Comparison of ENCODE assay signal across 23 mouse cellular contexts in the genomic region with DNA sequence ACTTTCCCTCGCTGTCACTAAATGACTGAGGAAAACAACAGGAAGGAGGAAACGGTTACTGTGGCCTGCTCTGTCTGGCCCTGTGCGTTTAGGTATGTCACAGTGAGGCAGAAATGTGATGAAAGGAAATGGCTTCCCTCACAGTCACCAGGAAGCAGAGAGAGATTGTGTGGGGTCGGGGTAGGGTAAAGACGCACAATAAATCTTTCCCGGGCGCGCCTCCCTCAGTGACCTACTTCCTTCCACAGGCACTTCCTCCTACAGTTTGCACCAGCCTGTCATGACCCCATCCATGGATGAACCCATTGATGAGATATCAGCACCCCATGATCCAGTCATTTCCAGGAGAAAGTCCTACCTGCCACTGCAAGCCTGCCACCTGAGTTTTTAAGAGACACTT. TPM values are rescaled to one million over a fixed set of nuclear protein-coding genes. Genes with fewer than 3 reads are reported as not detected.
A peak's percentile ranks its signal among the peaks of the same experiment; 100 is the strongest.
DNase-seq lines count a peak whose midpoint lies in the region; ATAC-seq and TF ChIP-seq lines count a peak whose summit lies in the region.
"Had no signal": no experiment of that assay in that cellular context is flagged by ENCODE, and none has a peak within 500 bp of the region (broad histone marks: within the 10 kb centered on the region; RNA-seq: fewer than 3 reads in every experiment).

No protein-coding gene starts in this region.

- H3K27ac ChIP-seq in kidney, postnatal 0 days = no peak overlapping the region
- H3K27ac ChIP-seq in kidney, embryonic 15.5 days = no peak overlapping the region
- no peak overlapping the region for H3K27ac ChIP-seq in midbrain, embryonic 13.5 days
- H3K27ac ChIP-seq: embryonic facial prominence, embryonic 15.5 days; hindbrain, embryonic 13.5 days; liver, embryonic 13.5 days; midbrain, embryonic 10.5 days; stomach, embryonic 15.5 days had no signal

- no peak overlapping the region for H3K4me3 ChIP-seq in kidney, postnatal 0 days (replicated peaks; ENCODE audit: low read depth, low read length)
- no peak overlapping the region for H3K4me3 ChIP-seq in kidney, embryonic 15.5 days (replicated peaks)
- no peak overlapping the region for H3K4me3 ChIP-seq in midbrain, embryonic 13.5 days (replicated peaks)
- H3K4me3 ChIP-seq: embryonic facial prominence, embryonic 15.5 days; heart, embryonic 12.5 days; hindbrain, embryonic 13.5 days; liver, embryonic 13.5 days; midbrain, embryonic 10.5 days; stomach, embryonic 15.5 days had no signal

- ATAC-seq in kidney, postnatal 0 days (replicated peaks; ENCODE audit: low FRiP score, low read depth) = no peak
- ATAC-seq in kidney, embryonic 15.5 days (replicated peaks; ENCODE audit: low FRiP score) = no peak
- ATAC-seq in activated CD4-positive, CD25-positive, alpha-beta regulatory T cell, adult 4 months = peak; percentile 36
- ATAC-seq in megakaryocyte, adult 5-6 weeks (ENCODE audit: poor library complexity, severe bottlenecking) = peak; percentile 30
- no peak for ATAC-seq in midbrain, embryonic 13.5 days
- ATAC-seq: forebrain, embryonic 14.5 days; inflammation-experienced regulatory T-cells, adult 6 months had no signal

- H3K4me2 ChIP-seq in kidney, postnatal 0 days (ENCODE audit: low read length) = no peak overlapping the region
- no peak overlapping the region for H3K4me2 ChIP-seq in kidney, embryonic 15.5 days
- H3K4me2 ChIP-seq in midbrain, embryonic 13.5 days (replicated peaks) = no peak overlapping the region
- H3K4me2 ChIP-seq: embryonic facial prominence, embryonic 15.5 days; heart, embryonic 12.5 days; hindbrain, embryonic 13.5 days; liver, embryonic 13.5 days; lung, embryonic 14.5 days; stomach, embryonic 15.5 days had no signal

- H3K27me3 ChIP-seq in kidney, postnatal 0 days (ENCODE audit: insufficient read depth, low read length) = no peaks in the 10 kb centered on the region
- no peaks in the 10 kb centered on the region for H3K27me3 ChIP-seq in kidney, embryonic 15.5 days
- no peaks in the 10 kb centered on the region for H3K27me3 ChIP-seq in midbrain, embryonic 13.5 days
- H3K27me3 ChIP-seq: embryonic facial prominence, embryonic 15.5 days; heart, embryonic 12.5 days; hindbrain, embryonic 13.5 days; liver, embryonic 13.5 days; stomach, embryonic 15.5 days had no signal

- no peaks in the 10 kb centered on the region for H3K9me3 ChIP-seq in kidney, postnatal 0 days (replicated peaks; ENCODE audit: low read length)
- no peaks in the 10 kb centered on the region for H3K9me3 ChIP-seq in kidney, embryonic 15.5 days (replicated peaks)
- H3K9me3 ChIP-seq in midbrain, embryonic 13.5 days = no peaks in the 10 kb centered on the region
- H3K9me3 ChIP-seq: embryonic facial prominence, embryonic 15.5 days; heart, embryonic 12.5 days; hindbrain, embryonic 13.5 days; liver, embryonic 13.5 days; midbrain, embryonic 10.5 days; stomach, embryonic 15.5 days had no signal

- 45% methylated on average over 8 of the region's 8 CpGs for WGBS in kidney, postnatal 0 days
- 57% methylated on average over 8 of the region's 8 CpGs for WGBS in kidney, embryonic 15.5 days
- WGBS in midbrain, embryonic 13.5 days = 87% methylated on average over 8 of the region's 8 CpGs

- DNase-seq in kidney, postnatal 0 days (ENCODE audit: low spot score) = peak; percentile 20
- peak; percentile 18 for DNase-seq in CD4-positive, CD25-positive, alpha-beta regulatory T cell, adult 2 months (ENCODE audit: low read depth, low spot score)
- no peak for DNase-seq in urinary bladder, postnatal 14 days (ENCODE audit: low spot score)
- DNase-seq: adrenal gland, adult 8-10 months; cerebellum, adult 18-20 months; cerebellum, postnatal 25 days; heart, postnatal 10 days; kidney, postnatal 10 days; liver, embryonic 13.5 days; lung, embryonic 14.5 days; lung, postnatal 36 days; thymus, postnatal 4 days had no signal

- no peak for TF ChIP-seq CTCF in kidney, postnatal 0 days (IDR thresholded peaks at IDR 0.05; ENCODE audit: low read depth)

- H3K4me1 ChIP-seq in kidney, postnatal 0 days (replicated peaks; ENCODE audit: insufficient read depth, low read length) = peaks cover 5% of the 10 kb centered on the region
- H3K4me1 ChIP-seq in kidney, embryonic 15.5 days = peaks cover 24% of the 10 kb centered on the region
- H3K4me1 ChIP-seq in midbrain, embryonic 13.5 days (replicated peaks) = no peaks in the 10 kb centered on the region
- H3K4me1 ChIP-seq: embryonic facial prominence, embryonic 15.5 days; hindbrain, embryonic 13.5 days had no signal

- H3K9ac ChIP-seq in kidney, postnatal 0 days (ENCODE audit: low read depth, low read length) = no peak overlapping the region
- H3K9ac ChIP-seq in kidney, embryonic 15.5 days = no peak overlapping the region
- no peak overlapping the region for H3K9ac ChIP-seq in midbrain, embryonic 13.5 days (replicated peaks)
- H3K9ac ChIP-seq: embryonic facial prominence, embryonic 15.5 days; heart, embryonic 12.5 days; hindbrain, embryonic 13.5 days; liver, embryonic 13.5 days; lung, embryonic 14.5 days; stomach, embryonic 15.5 days had no signal

- no peaks in the 10 kb centered on the region for H3K36me3 ChIP-seq in kidney, postnatal 0 days (ENCODE audit: insufficient read depth, low read length)
- H3K36me3 ChIP-seq in kidney, embryonic 15.5 days = no peaks in the 10 kb centered on the region
- H3K36me3 ChIP-seq in midbrain, embryonic 13.5 days = no peaks in the 10 kb centered on the region
- H3K36me3 ChIP-seq: embryonic facial prominence, embryonic 15.5 days; heart, embryonic 12.5 days; liver, embryonic 13.5 days; midbrain, embryonic 10.5 days; stomach, embryonic 15.5 days had no signal

RNA-seq across cellular contexts. Expression of gene Cdadc1, which starts 42.7 kb away (rescaled TPM):
- polyA plus RNA-seq in kidney, postnatal 0 days (2015; fragmentation: Nextera tagmentation; extraction: Ambion mirVana) = 37.5 and 41.2 TPM in 2 replicates
- 33.9 and 36.0 TPM in 2 replicates for polyA plus RNA-seq in kidney, embryonic 15.5 days (2015; fragmentation: Nextera tagmentation; extraction: Ambion mirVana)
- polyA plus RNA-seq in activated CD4-positive, CD25-positive, alpha-beta regulatory T cell, adult 4 months (2017; shearing (Covaris generic)) = 10 to 100 TPM; 33.9 to 58.8 TPM
- 27.9 and 31.8 TPM in 2 replicates for total RNA-seq in megakaryocyte, adult 5-6 weeks (2015)
- total RNA-seq in megakaryocyte, adult 5-6 weeks (2017) = 10.0 and 14.3 TPM in 2 replicates
- polyA plus RNA-seq in midbrain, embryonic 13.5 days (2015; fragmentation: Nextera tagmentation; extraction: Ambion mirVana) = 36.4 and 41.9 TPM in 2 replicates

Comparison
In these comparisons a context has a peak if more than half of its experiments do, and no peak if none do; other contexts are left out.
1. ATAC-seq: peak in activated CD4-positive, CD25-positive, alpha-beta regulatory T cell, adult 4 months (single experiment) and megakaryocyte, adult 5-6 weeks (single experiment); none in kidney, postnatal 0 days (single experiment), kidney, embryonic 15.5 days (single experiment) and midbrain, embryonic 13.5 days (single experiment).